Mouse (Mus musculus): ENCODE measurements around the gene Zfp507. TPM values are rescaled to one million over a fixed set of nuclear protein-coding genes. Genes with fewer than 3 reads are reported as not detected.

Gene Zfp507
- polyA plus RNA-seq, 1 experiment from 2014 or later, result 27.1 TPM

DNA sequence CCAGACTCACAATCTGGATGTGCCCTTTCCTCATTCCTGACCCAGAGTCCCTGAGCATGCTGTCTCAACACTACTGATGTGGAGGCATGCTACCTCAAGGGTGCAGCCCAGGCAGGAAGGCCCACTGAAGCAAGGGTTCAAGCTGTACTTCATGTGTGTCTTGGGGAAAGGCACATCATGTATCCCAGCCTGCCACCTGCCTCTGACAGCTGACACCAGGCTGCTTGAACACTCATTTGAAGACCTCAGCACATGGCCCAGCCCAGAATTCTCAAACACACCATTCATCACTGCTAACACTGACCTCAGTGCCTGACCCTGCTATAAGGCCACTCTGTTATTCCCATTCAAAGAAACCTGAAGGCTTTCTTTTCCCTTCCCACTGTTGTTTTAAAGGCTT, 20.6 kb downstream of the Zfp507 start:
- ATAC-seq (ENCODE audit: insufficient number of reproducible peaks, insufficient read depth, low FRiP score, low TSS enrichment, low read depth), result no peak
- no peak overlapping the region for H3K27ac ChIP-seq
- no peaks in the 10 kb centered on the region for H3K27me3 ChIP-seq
- no peaks in the 10 kb centered on the region for H3K9me3 ChIP-seq
- H3K4me1 ChIP-seq (replicated peaks), result no peaks in the 10 kb centered on the region
- no peak overlapping the region for H3K9ac ChIP-seq (replicated peaks)
- no peak overlapping the region for H3K4me3 ChIP-seq (replicated peaks)
- peaks cover 85% of the 10 kb centered on the region for H3K36me3 ChIP-seq
- H3K4me2 ChIP-seq, result no peak overlapping the region

- no peak overlapping the region for H3K4me2 ChIP-seq
- no peaks in the 10 kb centered on the region for H3K9me3 ChIP-seq
- no peaks in the 10 kb centered on the region for H3K27me3 ChIP-seq
- no peaks in the 10 kb centered on the region for H3K4me1 ChIP-seq (replicated peaks)
- 83% methylated on average over 12 of the region's 12 CpGs for WGBS
- H3K9ac ChIP-seq (replicated peaks), result no peak overlapping the region
- peaks cover 62% of the 10 kb centered on the region for H3K36me3 ChIP-seq
- no peak overlapping the region for H3K4me3 ChIP-seq (replicated peaks)
- no peak for ATAC-seq (ENCODE audit: insufficient number of reproducible peaks, insufficient read depth, low FRiP score, low TSS enrichment, low read depth)
- no peak overlapping the region for H3K27ac ChIP-seq
Observed at GRCm38 (mm10) chr7:35774127-35774526, 28.7 kb downstream of the Zfp507 start.

DNA sequence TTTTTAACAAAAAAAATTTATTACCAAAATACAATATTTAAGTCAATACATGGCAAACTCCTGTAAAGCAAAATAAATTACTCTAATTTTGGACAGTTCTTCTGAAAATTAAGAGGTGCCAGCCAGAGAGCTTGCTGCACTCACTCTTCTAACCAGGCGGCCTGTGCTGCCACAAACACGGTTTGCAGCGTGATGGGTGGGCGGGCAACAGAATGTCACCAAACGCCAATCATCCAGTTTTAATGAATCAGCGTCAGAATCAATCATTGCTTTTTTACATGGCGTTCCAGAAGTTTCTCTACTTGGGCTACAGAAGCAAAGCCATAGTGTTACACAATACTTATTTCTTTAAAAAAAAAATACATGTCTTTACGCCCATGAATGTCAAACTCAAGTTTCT, 30.5 kb downstream of the Zfp507 start:
- ATAC-seq (ENCODE audit: insufficient number of reproducible peaks, insufficient read depth, low FRiP score, low TSS enrichment, low read depth), result no peak
- H3K9ac ChIP-seq (replicated peaks), result no peak overlapping the region
- 93% methylated on average over 8 of the region's 8 CpGs for WGBS
- no peaks in the 10 kb centered on the region for H3K27me3 ChIP-seq
- no peaks in the 10 kb centered on the region for H3K4me1 ChIP-seq (replicated peaks)
- H3K36me3 ChIP-seq, result peaks cover 49% of the 10 kb centered on the region
- H3K4me2 ChIP-seq, result no peak overlapping the region
- no peaks in the 10 kb centered on the region for H3K9me3 ChIP-seq
- H3K4me3 ChIP-seq (replicated peaks), result no peak overlapping the region
- no peak overlapping the region for H3K27ac ChIP-seq

DNA sequence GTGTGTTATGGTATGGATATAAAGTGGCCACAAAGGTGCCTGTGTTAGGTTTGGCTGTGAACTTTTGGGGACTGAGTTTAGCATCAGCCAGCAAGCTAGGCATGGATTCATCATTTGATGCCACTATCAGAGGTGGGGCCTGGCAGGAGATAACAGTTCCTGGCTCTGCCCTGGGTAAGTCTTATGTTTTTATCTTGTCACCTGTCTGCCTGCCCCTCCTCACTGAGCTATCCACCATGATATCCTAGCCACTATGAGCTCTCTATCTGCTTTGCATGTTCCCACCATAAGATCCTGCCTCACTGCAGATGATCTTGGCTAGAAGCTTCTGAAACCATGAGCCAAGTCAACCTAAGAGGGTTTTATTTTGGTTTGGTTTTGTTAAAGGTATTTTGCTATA, 31.7 kb downstream of the Zfp507 start:
- H3K4me3 ChIP-seq (replicated peaks), result no peak overlapping the region
- no peaks in the 10 kb centered on the region for H3K9me3 ChIP-seq
- no peak overlapping the region for H3K4me2 ChIP-seq
- no peak overlapping the region for H3K9ac ChIP-seq (replicated peaks)
- H3K4me1 ChIP-seq (replicated peaks), result no peaks in the 10 kb centered on the region
- peaks cover 41% of the 10 kb centered on the region for H3K36me3 ChIP-seq
- no peaks in the 10 kb centered on the region for H3K27me3 ChIP-seq
- no peak overlapping the region for H3K27ac ChIP-seq
- ATAC-seq (ENCODE audit: insufficient number of reproducible peaks, insufficient read depth, low FRiP score, low TSS enrichment, low read depth), result no peak

GRCm38 (mm10) chr7:35770122-35770521, 32.7 kb downstream of the Zfp507 start:
- WGBS, result 88% methylated on average over 7 of the region's 7 CpGs
- H3K4me1 ChIP-seq (replicated peaks), result no peaks in the 10 kb centered on the region

GRCm38 (mm10) chr7:35764461-35764860, 38.3 kb downstream of the Zfp507 start:
- Histone ChIP-seq H3K27ac (no peak overlapping the region), H3K4me2 (no peak overlapping the region), H3K4me1 (replicated peaks) (no peaks in the 10 kb centered on the region), H3K4me3 (replicated peaks) (no peak overlapping the region), H3K27me3 (no peaks in the 10 kb centered on the region), H3K9me3 (0 out of 2 replicates have a peak, but pooled peaks cover 5% of the 10 kb centered on the region), H3K36me3 (no peaks in the 10 kb centered on the region), H3K9ac (replicated peaks) (no peak overlapping the region)
- WGBS, result 92% methylated on average over 11 of the region's 11 CpGs
- ATAC-seq (ENCODE audit: insufficient number of reproducible peaks, insufficient read depth, low FRiP score, low TSS enrichment, low read depth), result no peak

More at GRCm38 (mm10) chr7:35770122-35770521, 32.7 kb downstream of the Zfp507 start:
- Histone ChIP-seq H3K4me3 (replicated peaks) (no peak overlapping the region), H3K27me3 (no peaks in the 10 kb centered on the region), H3K27ac (no peak overlapping the region), H3K4me2 (no peak overlapping the region), H3K36me3 (peaks cover 31% of the 10 kb centered on the region), H3K9me3 (no peaks in the 10 kb centered on the region), H3K9ac (replicated peaks) (no peak overlapping the region)
- no peak for ATAC-seq (ENCODE audit: insufficient number of reproducible peaks, insufficient read depth, low FRiP score, low TSS enrichment, low read depth)

GRCm38 (mm10) chr7:35761801-35762200, 41.0 kb downstream of the Zfp507 start:
- 63% methylated on average over 5 of the region's 5 CpGs for WGBS
- H3K36me3 ChIP-seq, result no peaks in the 10 kb centered on the region
- no peak overlapping the region for H3K4me2 ChIP-seq
- H3K27ac ChIP-seq, result no peak overlapping the region
- H3K9me3 ChIP-seq, result 0 out of 2 replicates have a peak, but pooled peaks cover 5% of the 10 kb centered on the region
- no peaks in the 10 kb centered on the region for H3K4me1 ChIP-seq (replicated peaks)
- no peaks in the 10 kb centered on the region for H3K27me3 ChIP-seq
- H3K4me3 ChIP-seq (replicated peaks), result no peak overlapping the region
- ATAC-seq (ENCODE audit: insufficient number of reproducible peaks, insufficient read depth, low FRiP score, low TSS enrichment, low read depth), result no peak
- H3K9ac ChIP-seq (replicated peaks), result no peak overlapping the region

DNA sequence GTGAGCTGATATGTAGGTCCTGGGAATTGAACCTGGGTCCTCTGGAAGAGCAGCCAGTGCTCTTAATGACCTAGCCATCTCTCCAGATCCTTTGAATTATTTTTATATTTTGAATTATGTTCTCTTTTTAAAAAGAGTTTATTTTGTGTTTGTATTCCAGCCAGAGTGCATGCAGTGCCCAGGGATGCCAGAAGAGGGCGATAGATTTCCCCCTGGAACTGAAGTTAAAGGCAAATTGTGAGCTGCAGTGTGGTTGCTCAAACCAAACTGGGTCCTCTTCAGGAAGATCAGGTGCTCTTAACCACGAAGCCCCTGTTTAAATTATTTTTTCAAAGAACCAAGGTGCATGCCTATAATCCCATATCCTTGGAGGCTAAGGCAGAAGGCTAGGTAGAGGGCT, 43.2 kb downstream of the Zfp507 start:
- Histone ChIP-seq H3K9ac (replicated peaks) (no peak overlapping the region), H3K36me3 (no peaks in the 10 kb centered on the region), H3K4me1 (replicated peaks) (peaks cover 5% of the 10 kb centered on the region; the same call in 1 of the 2 replicates), H3K9me3 (0 out of 2 replicates have a peak, but pooled peaks cover 5% of the 10 kb centered on the region), H3K27me3 (no peaks in the 10 kb centered on the region), H3K4me3 (replicated peaks) (no peak overlapping the region), H3K27ac (no peak overlapping the region), H3K4me2 (no peak overlapping the region)
- no peak for ATAC-seq (ENCODE audit: insufficient number of reproducible peaks, insufficient read depth, low FRiP score, low TSS enrichment, low read depth)
- 27% methylated on average over 2 of the region's 2 CpGs for WGBS

GRCm38 (mm10) chr7:35756510-35757440, 46.0 kb downstream of the Zfp507 start:
- Histone ChIP-seq H3K4me2 (no peak overlapping the region), H3K27me3 (no peaks in the 10 kb centered on the region), H3K36me3 (peaks cover 4% of the 10 kb centered on the region; the same call in 1 of the 2 replicates), H3K4me3 (replicated peaks) (no peak overlapping the region), H3K27ac (no peak overlapping the region), H3K9ac (replicated peaks) (no peak overlapping the region), H3K9me3 (0 out of 2 replicates have a peak, but pooled peaks cover 3% of the 10 kb centered on the region), H3K4me1 (replicated peaks) (peaks cover 12% of the 10 kb centered on the region)
- 40% methylated on average over 14 of the region's 14 CpGs for WGBS
- ATAC-seq (ENCODE audit: insufficient number of reproducible peaks, insufficient read depth, low FRiP score, low TSS enrichment, low read depth), result no peak

DNA sequence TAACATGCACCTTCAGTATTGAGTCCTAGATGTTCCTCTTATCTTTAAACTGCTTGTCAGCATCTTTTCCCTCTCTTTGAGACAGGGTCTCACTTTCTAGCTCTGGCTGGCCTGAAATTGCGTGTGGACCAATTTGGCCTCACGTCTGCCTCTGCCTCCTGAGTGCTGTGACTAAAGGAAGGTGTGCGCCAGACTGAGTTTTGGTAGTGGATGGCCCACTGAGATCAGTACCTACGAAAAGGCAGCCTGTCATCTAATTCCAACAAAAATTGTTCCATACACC, 48.0 kb downstream of the Zfp507 start:
- H3K4me2 ChIP-seq, result peak overlapping the region; percentile 88
- no peaks in the 10 kb centered on the region for H3K9me3 ChIP-seq
- H3K9ac ChIP-seq (replicated peaks), result peak overlapping the region; percentile 75
- peak overlapping the region; percentile 50; the same call in 1 of the 2 replicates for H3K27ac ChIP-seq
- H3K36me3 ChIP-seq, result peaks cover 20% of the 10 kb centered on the region
- WGBS, result 63% methylated on average over 4 of the region's 4 CpGs
- H3K4me3 ChIP-seq (replicated peaks), result peak overlapping the region; percentile 82
- no peak for ATAC-seq (ENCODE audit: insufficient number of reproducible peaks, insufficient read depth, low FRiP score, low TSS enrichment, low read depth)
- no peaks in the 10 kb centered on the region for H3K27me3 ChIP-seq
- H3K4me1 ChIP-seq (replicated peaks), result peaks cover 12% of the 10 kb centered on the region

DNA sequence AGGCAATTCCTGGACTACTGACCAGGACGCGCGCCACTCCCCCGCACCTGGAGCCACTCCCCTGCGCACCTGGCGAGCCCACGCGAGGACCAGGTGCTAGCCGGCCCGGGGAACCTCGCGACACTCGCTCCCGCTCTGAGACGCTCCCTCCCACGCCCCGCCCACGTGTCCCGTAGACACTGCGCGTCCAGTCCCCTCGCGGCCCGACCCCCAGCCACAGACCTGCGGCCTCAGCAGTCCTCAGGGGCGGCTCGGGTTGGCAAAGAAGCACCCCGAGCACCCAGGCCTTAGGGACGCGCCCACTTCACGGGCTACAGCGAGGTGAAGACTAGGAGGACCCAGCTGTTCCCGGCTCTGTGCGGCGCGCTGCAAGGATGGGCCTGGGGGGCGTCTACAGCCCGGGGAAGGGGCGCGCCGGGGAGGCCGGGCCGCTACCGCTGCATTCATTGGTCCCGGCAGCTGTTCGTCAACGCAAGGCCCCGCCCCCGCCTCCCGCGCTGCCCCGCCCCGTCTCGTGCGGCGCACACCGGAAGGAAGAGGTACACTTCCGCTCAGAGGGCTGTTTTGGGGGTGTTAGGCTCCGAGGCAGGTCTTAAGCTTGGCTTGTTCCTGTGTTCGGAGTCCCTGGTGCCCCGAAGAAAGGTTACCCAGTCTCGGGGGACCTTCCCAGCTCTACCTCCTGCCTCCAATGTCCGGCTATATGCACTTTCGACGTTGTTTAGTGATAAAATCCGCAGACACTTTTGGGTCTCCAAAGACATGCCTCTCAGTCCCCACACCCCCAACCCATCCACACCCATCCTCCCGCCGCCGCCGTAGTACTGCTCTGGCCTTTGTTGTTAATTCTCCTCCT, 48.5 kb downstream of the Zfp507 start, which contains the start of gene Dpy19l3:
Gene Dpy19l3, minus strand, starts transcription at position 422 of the 853 bp plus-strand sequence.
- Histone ChIP-seq H3K27me3 (no peaks in the 10 kb centered on the region), H3K4me2 (peak within 1 kb of the TSS; percentile 88), H3K9me3 (no peaks in the 10 kb centered on the region), H3K27ac (peak within 1 kb of the TSS; percentile 50; the same call in 1 of the 2 replicates), H3K4me3 (replicated peaks) (peak within 1 kb of the TSS; percentile 82), H3K9ac (replicated peaks) (peak within 1 kb of the TSS; percentile 75), H3K4me1 (replicated peaks) (peaks cover 12% of the 10 kb centered on the region), H3K36me3 (peaks cover 25% of the 10 kb centered on the region)
- under 1% methylated on average over 69 of the region's 70 CpGs for WGBS
- peak; percentile 97 for ATAC-seq (ENCODE audit: insufficient number of reproducible peaks, insufficient read depth, low FRiP score, low TSS enrichment, low read depth)

All from limb, embryonic 12.5 days (tissue).